Mouse (Mus musculus) small intestine, adult 2 months (tissue): Measurements from ENCODE around the gene Reep1. TPM values are rescaled to one million over a fixed set of nuclear protein-coding genes. Genes with fewer than 3 reads are reported as not detected.

ENCODE experiments used
- H3K27ac ChIP-seq: fragments of 200-500 bp; 2 replicates; pipeline ENCODE4 v1.5.1; 2012; ENCODE audit warnings: low read depth, low read length, control low read depth, inconsistent platforms; ENCODE audit not compliant: insufficient read depth
- H3K27me3 ChIP-seq: fragments of 200-500 bp; 2 replicates; pipeline ENCODE4 v1.6.1; 2012; ENCODE audit warnings: mild to moderate bottlenecking, moderate library complexity, low read length, inconsistent platforms; ENCODE audit not compliant: control insufficient read depth, insufficient read depth
- H3K36me3 ChIP-seq: fragments of 200-500 bp; 2 replicates; pipeline ENCODE4 v1.6.1; 2012; ENCODE audit warnings: mild to moderate bottlenecking, low read length, control low read depth, inconsistent platforms; ENCODE audit not compliant: control insufficient read depth, insufficient read depth
- H3K4me1 ChIP-seq: fragments of 200-500 bp; 2 replicates; pipeline ENCODE4 v1.6.1; 2012; ENCODE audit warnings: low read length, inconsistent platforms, mixed read lengths; ENCODE audit not compliant: control insufficient read depth, insufficient read depth, insufficient read length
- H3K4me3 ChIP-seq: fragments of 200-500 bp; 2 replicates; pipeline ENCODE4 v1.5.1; 2012; ENCODE audit warnings: low read depth, mild to moderate bottlenecking, control low read depth, inconsistent platforms, low read length, moderate library complexity
- CTCF ChIP-seq: fragments of 200-500 bp; IDR thresholded peaks from 2 replicates; pipeline ENCODE4 v1.5.1; 2012; ENCODE audit warnings: low read depth, mild to moderate bottlenecking, control low read depth, inconsistent platforms, low read length, moderate library complexity, mixed read lengths; ENCODE audit not compliant: insufficient replicate concordance, insufficient read length; ENCODE audit errors: extremely low read depth
- POLR2A ChIP-seq: fragments of 200-500 bp; IDR thresholded peaks from 2 replicates; pipeline ENCODE4 v1.6.1; 2012; ENCODE audit warnings: low read depth, mild to moderate bottlenecking, control low read depth, inconsistent platforms, low read length, moderate library complexity
- WGBS: fragments of 180-500 bp; shearing (Covaris S2); methylation state at CpG from one replicate; pipeline ENCODE4 v1.1.7; 2018; 5-methylcytosine and 5-hydroxymethylcytosine counted together
- polyA plus RNA-seq: library from polyadenylated mRNA; depleted of rRNA; stranded (reverse); fragments of >200 nt; gene quantifications from 2 replicates; pipeline ENCODE4 v1.2.3, GENCODE M21; 2012

Reep1 gene
- polyA plus RNA-seq, 1 experiment = 0.72 TPM

GRCm38 (mm10) chr6:71769901-71770690, 62.7 kb downstream of the Reep1 start:
- Histone ChIP-seq H3K4me1 (no peaks in the 10 kb centered on the region), H3K36me3 (no peaks in the 10 kb centered on the region), H3K27me3 (no peaks in the 10 kb centered on the region), H3K4me3 (no peak overlapping the region), H3K27ac (no peak overlapping the region)
- WGBS = 78% methylated on average over 12 of the region's 12 CpGs
- TF ChIP-seq POLR2A = no peak
- no peak for TF ChIP-seq CTCF

GRCm38 (mm10) chr6:71770856-71771255, 63.5 kb downstream of the Reep1 start:
- H3K4me1 ChIP-seq = no peaks in the 10 kb centered on the region
- H3K36me3 ChIP-seq = no peaks in the 10 kb centered on the region
- H3K27ac ChIP-seq = no peak overlapping the region
- WGBS = 97% methylated on average over 4 of the region's 4 CpGs
- no peak for TF ChIP-seq CTCF
- no peaks in the 10 kb centered on the region for H3K27me3 ChIP-seq
- H3K4me3 ChIP-seq = no peak overlapping the region

GRCm38 (mm10) chr6:71771282-71771681, 63.9 kb downstream of the Reep1 start:
- no peak overlapping the region for H3K27ac ChIP-seq
- TF ChIP-seq POLR2A (no peak), CTCF (no peak)
- H3K27me3 ChIP-seq = no peaks in the 10 kb centered on the region
- 90% methylated on average over 4 of the region's 4 CpGs for WGBS
- no peak overlapping the region for H3K4me3 ChIP-seq
- no peaks in the 10 kb centered on the region for H3K36me3 ChIP-seq
- no peaks in the 10 kb centered on the region for H3K4me1 ChIP-seq

- no peak for TF ChIP-seq POLR2A
- no peak for TF ChIP-seq CTCF
- Histone ChIP-seq H3K27me3 (no peaks in the 10 kb centered on the region), H3K27ac (no peak overlapping the region), H3K4me1 (no peaks in the 10 kb centered on the region), H3K36me3 (no peaks in the 10 kb centered on the region), H3K4me3 (no peak overlapping the region)
- WGBS = 78% methylated on average over 6 of the region's 6 CpGs
Measured at GRCm38 (mm10) chr6:71772156-71772555, 64.8 kb downstream of the Reep1 start.

GRCm38 (mm10) chr6:71772636-71773208, 65.4 kb downstream of the Reep1 start:
- Histone ChIP-seq H3K27ac (no peak overlapping the region), H3K4me1 (no peaks in the 10 kb centered on the region), H3K36me3 (no peaks in the 10 kb centered on the region), H3K27me3 (no peaks in the 10 kb centered on the region), H3K4me3 (no peak overlapping the region)
- no peak for TF ChIP-seq POLR2A
- TF ChIP-seq CTCF = no peak
- WGBS = 72% methylated on average over 7 of the region's 7 CpGs

- Histone ChIP-seq H3K4me1 (no peaks in the 10 kb centered on the region), H3K4me3 (no peak overlapping the region), H3K27me3 (no peaks in the 10 kb centered on the region), H3K36me3 (no peaks in the 10 kb centered on the region), H3K27ac (no peak overlapping the region)
- TF ChIP-seq POLR2A (no peak), CTCF (no peak)
- WGBS = 86% methylated on average over 5 of the region's 5 CpGs
Measured at GRCm38 (mm10) chr6:71778016-71778415, 70.7 kb downstream of the Reep1 start.

GRCm38 (mm10) chr6:71779831-71780230, 72.5 kb downstream of the Reep1 start:
- H3K4me1 ChIP-seq = no peaks in the 10 kb centered on the region
- 74% methylated on average over 2 of the region's 2 CpGs for WGBS
- no peak overlapping the region for H3K4me3 ChIP-seq
- no peaks in the 10 kb centered on the region for H3K27me3 ChIP-seq
- no peaks in the 10 kb centered on the region for H3K36me3 ChIP-seq
- TF ChIP-seq CTCF (no peak), POLR2A (no peak)
- H3K27ac ChIP-seq = no peak overlapping the region

- TF ChIP-seq CTCF (no peak), POLR2A (no peak)
- H3K4me3 ChIP-seq = no peak overlapping the region
- WGBS = 90% methylated on average over 7 of the region's 7 CpGs
- no peak overlapping the region for H3K27ac ChIP-seq
- H3K27me3 ChIP-seq = no peaks in the 10 kb centered on the region
- no peaks in the 10 kb centered on the region for H3K4me1 ChIP-seq
- no peaks in the 10 kb centered on the region for H3K36me3 ChIP-seq
Measured at GRCm38 (mm10) chr6:71780431-71780830, 73.1 kb downstream of the Reep1 start.
